Mouse (Mus musculus): ENCODE data around the gene Sec61b. TPM values are rescaled to one million over a fixed set of nuclear protein-coding genes. Genes with fewer than 3 reads are reported as not detected.

The Sec61b gene
- 430 and 465 TPM in 2 replicates for polyA plus RNA-seq (2014; fragmentation: Nextera tagmentation; extraction: Ambion mirVana)

GRCm38 (mm10) chr4:47473968-47474729, at the start of gene Sec61b, which contains the start of gene Alg2:
Gene Sec61b (plus strand): TSS chr4:47474658.
Gene Alg2 (minus strand): TSS chr4:47474333.
- Histone ChIP-seq H3K9me3 (ENCODE audit: control insufficient read depth, low read length) (peaks cover 11% of the 10 kb centered on the region), H3K4me1 (ENCODE audit: control insufficient read depth, insufficient read depth, low read length) (peaks cover 17% of the 10 kb centered on the region), H3K27me3 (replicated peaks; ENCODE audit: control insufficient read depth, insufficient read depth, low read length) (no peaks in the 10 kb centered on the region), H3K4me3 (ENCODE audit: low read depth, low read length) (peak within 1 kb of the TSS; percentile 62), H3K4me2 (ENCODE audit: low read depth, low read length) (peak within 1 kb of the TSS; percentile 80), H3K27ac (replicated peaks; ENCODE audit: low read depth, low read length) (peak within 1 kb of the TSS; percentile 88), H3K36me3 (ENCODE audit: control insufficient read depth, insufficient read depth, low read length) (peaks cover 69% of the 10 kb centered on the region), H3K9ac (ENCODE audit: low read depth, low read length) (peak within 1 kb of the TSS; percentile 76)
- ATAC-seq (ENCODE audit: low read depth): peak; percentile 99
- DNase-seq (ENCODE audit: low spot score): peak; percentile 100
- WGBS: 0% methylated on average over 42 of the region's 58 CpGs

GRCm38 (mm10) chr4:47425247-47425830, 49.1 kb upstream of the Sec61b start:
- WGBS: 90% methylated on average over 16 of the region's 16 CpGs
- no peak overlapping the region for H3K27ac ChIP-seq (replicated peaks; ENCODE audit: low read depth, low read length)
- DNase-seq (ENCODE audit: low spot score): no peak

GRCm38 (mm10) chr4:47427606-47428005, 46.9 kb upstream of the Sec61b start:
- ATAC-seq (ENCODE audit: low read depth) (no peak), DNase-seq (ENCODE audit: low spot score) (no peak)
- no peak overlapping the region for H3K9ac ChIP-seq (ENCODE audit: low read depth, low read length)
- no peak overlapping the region for H3K4me2 ChIP-seq (ENCODE audit: low read depth, low read length)
- no peaks in the 10 kb centered on the region for H3K9me3 ChIP-seq (ENCODE audit: control insufficient read depth, low read length)
- no peak overlapping the region for H3K27ac ChIP-seq (replicated peaks; ENCODE audit: low read depth, low read length)
- no peaks in the 10 kb centered on the region for H3K4me1 ChIP-seq (ENCODE audit: control insufficient read depth, insufficient read depth, low read length)
- no peaks in the 10 kb centered on the region for H3K36me3 ChIP-seq (ENCODE audit: control insufficient read depth, insufficient read depth, low read length)
- no peak overlapping the region for H3K4me3 ChIP-seq (ENCODE audit: low read depth, low read length)
- WGBS: 59% methylated on average over 3 of the region's 3 CpGs
- no peaks in the 10 kb centered on the region for H3K27me3 ChIP-seq (replicated peaks; ENCODE audit: control insufficient read depth, insufficient read depth, low read length)

More at GRCm38 (mm10) chr4:47425247-47425830, 49.1 kb upstream of the Sec61b start:
- Histone ChIP-seq H3K4me2 (ENCODE audit: low read depth, low read length) (no peak overlapping the region), H3K4me1 (ENCODE audit: control insufficient read depth, insufficient read depth, low read length) (no peaks in the 10 kb centered on the region), H3K9me3 (ENCODE audit: control insufficient read depth, low read length) (no peaks in the 10 kb centered on the region), H3K36me3 (ENCODE audit: control insufficient read depth, insufficient read depth, low read length) (no peaks in the 10 kb centered on the region), H3K27me3 (replicated peaks; ENCODE audit: control insufficient read depth, insufficient read depth, low read length) (no peaks in the 10 kb centered on the region), H3K9ac (ENCODE audit: low read depth, low read length) (no peak overlapping the region), H3K4me3 (ENCODE audit: low read depth, low read length) (no peak overlapping the region)
- no peak for ATAC-seq (ENCODE audit: low read depth)

- ATAC-seq (ENCODE audit: low read depth) (no peak), DNase-seq (ENCODE audit: low spot score) (peak; percentile 33)
- Histone ChIP-seq H3K36me3 (ENCODE audit: control insufficient read depth, insufficient read depth, low read length) (no peaks in the 10 kb centered on the region), H3K4me1 (ENCODE audit: control insufficient read depth, insufficient read depth, low read length) (no peaks in the 10 kb centered on the region), H3K27me3 (replicated peaks; ENCODE audit: control insufficient read depth, insufficient read depth, low read length) (no peaks in the 10 kb centered on the region), H3K27ac (replicated peaks; ENCODE audit: low read depth, low read length) (no peak overlapping the region), H3K4me3 (ENCODE audit: low read depth, low read length) (no peak overlapping the region), H3K9ac (ENCODE audit: low read depth, low read length) (no peak overlapping the region), H3K4me2 (ENCODE audit: low read depth, low read length) (no peak overlapping the region), H3K9me3 (ENCODE audit: control insufficient read depth, low read length) (no peaks in the 10 kb centered on the region)
- WGBS: 48% methylated on average over 6 of the region's 6 CpGs
Measured at GRCm38 (mm10) chr4:47430557-47430956, 43.9 kb upstream of the Sec61b start.

GRCm38 (mm10) chr4:47431081-47431480, 43.4 kb upstream of the Sec61b start:
- ATAC-seq (ENCODE audit: low read depth): no peak
- WGBS: 88% methylated on average over 5 of the region's 5 CpGs
- DNase-seq (ENCODE audit: low spot score): no peak

GRCm38 (mm10) chr4:47432766-47433165, 41.7 kb upstream of the Sec61b start:
- Histone ChIP-seq H3K4me3 (ENCODE audit: low read depth, low read length) (no peak overlapping the region), H3K9ac (ENCODE audit: low read depth, low read length) (no peak overlapping the region), H3K4me1 (ENCODE audit: control insufficient read depth, insufficient read depth, low read length) (0 out of 2 replicates have a peak, but pooled peaks cover 3% of the 10 kb centered on the region), H3K27me3 (replicated peaks; ENCODE audit: control insufficient read depth, insufficient read depth, low read length) (no peaks in the 10 kb centered on the region), H3K4me2 (ENCODE audit: low read depth, low read length) (no peak overlapping the region), H3K27ac (replicated peaks; ENCODE audit: low read depth, low read length) (no peak overlapping the region), H3K36me3 (ENCODE audit: control insufficient read depth, insufficient read depth, low read length) (no peaks in the 10 kb centered on the region), H3K9me3 (ENCODE audit: control insufficient read depth, low read length) (no peaks in the 10 kb centered on the region)
- no peak for ATAC-seq (ENCODE audit: low read depth)
- DNase-seq (ENCODE audit: low spot score): no peak
- 86% methylated on average over 5 of the region's 7 CpGs for WGBS

More at GRCm38 (mm10) chr4:47431081-47431480, 43.4 kb upstream of the Sec61b start:
- no peak overlapping the region for H3K27ac ChIP-seq (replicated peaks; ENCODE audit: low read depth, low read length)
- no peak overlapping the region for H3K4me3 ChIP-seq (ENCODE audit: low read depth, low read length)
- H3K36me3 ChIP-seq (ENCODE audit: control insufficient read depth, insufficient read depth, low read length): no peaks in the 10 kb centered on the region
- no peaks in the 10 kb centered on the region for H3K9me3 ChIP-seq (ENCODE audit: control insufficient read depth, low read length)
- no peaks in the 10 kb centered on the region for H3K27me3 ChIP-seq (replicated peaks; ENCODE audit: control insufficient read depth, insufficient read depth, low read length)
- H3K4me2 ChIP-seq (ENCODE audit: low read depth, low read length): no peak overlapping the region
- H3K4me1 ChIP-seq (ENCODE audit: control insufficient read depth, insufficient read depth, low read length): no peaks in the 10 kb centered on the region
- no peak overlapping the region for H3K9ac ChIP-seq (ENCODE audit: low read depth, low read length)

GRCm38 (mm10) chr4:47435131-47435530, 39.3 kb upstream of the Sec61b start:
- Histone ChIP-seq H3K36me3 (ENCODE audit: control insufficient read depth, insufficient read depth, low read length) (no peaks in the 10 kb centered on the region), H3K27me3 (replicated peaks; ENCODE audit: control insufficient read depth, insufficient read depth, low read length) (no peaks in the 10 kb centered on the region), H3K9me3 (ENCODE audit: control insufficient read depth, low read length) (no peaks in the 10 kb centered on the region), H3K4me1 (ENCODE audit: control insufficient read depth, insufficient read depth, low read length) (0 out of 2 replicates have a peak, but pooled peaks cover 3% of the 10 kb centered on the region), H3K9ac (ENCODE audit: low read depth, low read length) (no peak overlapping the region), H3K27ac (replicated peaks; ENCODE audit: low read depth, low read length) (no peak overlapping the region), H3K4me2 (ENCODE audit: low read depth, low read length) (no peak overlapping the region), H3K4me3 (ENCODE audit: low read depth, low read length) (no peak overlapping the region)
- whole genome bisulfite sequencing: 71% methylated on average over 11 of the region's 12 CpGs
- ATAC-seq (ENCODE audit: low read depth): no peak
- DNase-seq (ENCODE audit: low spot score): no peak

- no peak for DNase-seq (ENCODE audit: low spot score)
- no peak overlapping the region for H3K4me2 ChIP-seq (ENCODE audit: low read depth, low read length)
- ATAC-seq (ENCODE audit: low read depth): no peak
- no peaks in the 10 kb centered on the region for H3K9me3 ChIP-seq (ENCODE audit: control insufficient read depth, low read length)
- no peaks in the 10 kb centered on the region for H3K27me3 ChIP-seq (replicated peaks; ENCODE audit: control insufficient read depth, insufficient read depth, low read length)
- H3K4me1 ChIP-seq (ENCODE audit: control insufficient read depth, insufficient read depth, low read length): 0 out of 2 replicates have a peak, but pooled peaks cover 3% of the 10 kb centered on the region
- H3K27ac ChIP-seq (replicated peaks; ENCODE audit: low read depth, low read length): no peak overlapping the region
- WGBS: 74% methylated on average over 28 of the region's 28 CpGs
- H3K9ac ChIP-seq (ENCODE audit: low read depth, low read length): no peak overlapping the region
- H3K36me3 ChIP-seq (ENCODE audit: control insufficient read depth, insufficient read depth, low read length): no peaks in the 10 kb centered on the region
- no peak overlapping the region for H3K4me3 ChIP-seq (ENCODE audit: low read depth, low read length)
Measured at GRCm38 (mm10) chr4:47435566-47436360, 38.7 kb upstream of the Sec61b start.

Measured in embryonic facial prominence, embryonic 14.5 days (tissue).